Mouse (Mus musculus): ENCODE data around the gene Zfp367.

The Zfp367 gene

GRCm38 (mm10) chr13:64089130-64089529 is 63.9 kb downstream of the Zfp367 start, which contains the start of gene Hsd17b3:
TSS of gene Hsd17b3 (minus strand) at chr13:64089230.
- no peak for DNase-seq

DNA sequence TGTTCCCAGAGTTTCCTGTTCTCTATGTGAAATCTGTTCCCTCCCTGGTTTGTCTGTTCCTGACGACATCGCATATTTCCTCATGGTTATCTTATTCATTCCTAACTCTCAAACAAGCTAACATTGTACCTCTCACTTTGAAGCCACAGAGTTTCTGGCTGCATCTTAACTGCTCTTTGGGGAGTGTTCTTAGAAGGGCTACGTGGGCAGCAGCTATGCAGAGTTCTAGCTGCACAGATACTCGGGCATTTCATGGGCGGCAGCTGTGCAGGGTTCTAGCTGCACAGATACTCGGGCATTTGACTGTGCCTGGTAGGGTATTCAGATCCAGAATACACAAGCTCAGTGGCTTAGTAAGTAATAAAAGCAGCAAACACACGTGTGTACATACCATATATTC is 64.9 kb downstream of the Zfp367 start:
- DNase-seq = no peak

DNA sequence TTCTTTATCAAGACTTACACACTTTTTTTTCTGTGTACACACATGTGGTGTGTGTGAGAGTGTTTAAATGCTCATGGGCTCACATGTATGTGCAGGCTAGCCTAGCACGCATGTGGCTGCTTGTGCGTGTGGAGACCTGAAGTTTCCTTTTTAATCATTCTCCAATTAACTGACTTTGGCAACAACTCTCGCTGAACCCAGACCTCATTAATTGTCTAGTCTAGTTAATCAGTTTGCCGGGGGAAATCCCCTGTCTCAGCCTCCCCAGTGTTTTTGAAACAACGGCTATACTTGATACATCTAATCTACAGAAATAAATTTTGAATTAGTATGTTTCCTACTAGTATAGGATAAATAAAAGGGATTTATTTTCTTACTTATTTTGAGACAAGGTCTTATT is 67.0 kb downstream of the Zfp367 start:
- no peak for DNase-seq

DNA sequence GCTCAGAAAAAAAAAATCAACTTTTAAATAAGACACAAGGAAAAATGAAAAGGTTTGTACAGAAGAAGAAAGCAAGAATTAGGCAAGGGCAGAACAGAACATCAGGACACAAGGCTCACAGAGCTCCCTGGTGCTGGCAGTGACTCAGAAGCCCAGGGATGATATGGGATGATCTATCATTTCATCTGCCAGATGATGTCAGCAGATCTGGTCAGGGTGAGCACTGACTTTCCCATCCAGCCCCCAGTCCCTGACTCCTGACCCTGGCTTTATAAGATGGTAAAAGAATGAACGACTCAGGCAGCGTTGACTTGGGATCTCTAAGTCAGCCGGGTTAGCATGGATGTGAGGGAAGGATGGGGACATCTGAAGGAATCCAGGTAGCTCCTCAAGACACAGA is 69.7 kb downstream of the Zfp367 start:
- DNase-seq = no peak
